Mouse (Mus musculus) intestine, postnatal 0 days (tissue): ENCODE data around the gene Ginm1. TPM values are rescaled to one million over a fixed set of nuclear protein-coding genes. Genes with fewer than 3 reads are reported as not detected.
A peak's percentile ranks its signal among the peaks of the same experiment; 100 is the strongest.
"Not testable (repeated sequence)": the region's sequence is repeated elsewhere in the genome, so short reads cannot be mapped to it uniquely, and the experiment has no call there.

Source experiments
- ATAC-seq: fragments of 200-750 bp; cut with Nextera tagmentation; 2 replicates; pipeline ENCODE4 v1.8.0; 2017; ENCODE audit warnings: mild to moderate bottlenecking, moderate TSS enrichment, moderate library complexity
- H3K27ac ChIP-seq: fragments of 300-500 bp; sonication (generic); 2 replicates; pipeline ENCODE4 v1.5.1; 2014; ENCODE audit warnings: mild to moderate bottlenecking, low read depth, low read length, moderate library complexity
- H3K27me3 ChIP-seq: fragments of 300-500 bp; sonication (generic); replicated peaks from 2 replicates; pipeline ENCODE4 v1.6.1; 2014; ENCODE audit warnings: low read length, mixed read lengths; ENCODE audit not compliant: control insufficient read depth, insufficient read depth
- H3K36me3 ChIP-seq: fragments of 300-500 bp; sonication (generic); 2 replicates; pipeline ENCODE4 v1.6.1; 2014; ENCODE audit warnings: mild to moderate bottlenecking, moderate library complexity; ENCODE audit not compliant: control insufficient read depth, insufficient read depth
- H3K4me1 ChIP-seq: fragments of 300-500 bp; sonication (generic); replicated peaks from 2 replicates; pipeline ENCODE4 v1.6.1; 2014; ENCODE audit warnings: antibody characterized with exemption, low read length, mixed read lengths; ENCODE audit not compliant: control insufficient read depth, insufficient read depth
- H3K4me2 ChIP-seq: fragments of 300-500 bp; sonication (generic); replicated peaks from 2 replicates; pipeline ENCODE4 v1.6.1; 2014; ENCODE audit warnings: low read depth, mild to moderate bottlenecking, moderate library complexity
- H3K4me3 ChIP-seq: fragments of 300-500 bp; sonication (generic); 2 replicates; pipeline ENCODE4 v1.5.1; 2014; ENCODE audit warnings: low read depth, low read length
- H3K9ac ChIP-seq: fragments of 300-500 bp; sonication (generic); 2 replicates; pipeline ENCODE4 v1.6.1; 2014; ENCODE audit warnings: mild to moderate bottlenecking, low read depth, low read length
- H3K9me3 ChIP-seq: fragments of 300-500 bp; sonication (generic); 2 replicates; pipeline ENCODE4 v1.6.1; 2016; ENCODE audit warnings: mixed run types; ENCODE audit not compliant: control insufficient read depth
- CTCF ChIP-seq: sonication (generic); IDR thresholded peaks from 2 replicates; pipeline ENCODE4 v1.5.1; 2016; ENCODE audit warnings: low read depth, mild to moderate bottlenecking, control low read depth, antibody characterized with exemption, moderate library complexity
- WGBS: fragments of 180-500 bp; shearing (Covaris S2); extraction: QIAGEN DNeasy Blood & Tissue Kit; methylation state at CpG from one replicate; pipeline ENCODE4 v1.1.7; 2014; 5-methylcytosine and 5-hydroxymethylcytosine counted together
- polyA plus RNA-seq: library from polyadenylated mRNA; unstranded; fragments of >200 nt; fragmentation: Nextera tagmentation; extraction: Ambion mirVana; gene quantifications from 2 replicates; pipeline ENCODE4 v1.2.1, GENCODE M21; 2015

Ginm1 gene
- polyA plus RNA-seq, 1 experiment from 2014 or later, result 91.9 TPM

GRCm38 (mm10) chr10:7772769-7773168 lies 19.9 kb downstream of the Ginm1 start:
- no peak overlapping the region for H3K4me2 ChIP-seq
- peak; percentile 41; the same call in 1 of the 2 replicates for ATAC-seq
- no peak overlapping the region for H3K27ac ChIP-seq
- no peaks in the 10 kb centered on the region for H3K27me3 ChIP-seq
- no peak overlapping the region for H3K4me3 ChIP-seq
- 100% methylated on average over 1 of the region's 1 CpGs for WGBS
- TF ChIP-seq CTCF, result no peak
- no peak overlapping the region for H3K9ac ChIP-seq
- no peaks in the 10 kb centered on the region for H3K9me3 ChIP-seq
- peaks cover 75% of the 10 kb centered on the region for H3K36me3 ChIP-seq
- no peaks in the 10 kb centered on the region for H3K4me1 ChIP-seq

GRCm38 (mm10) chr10:7772346-7772745 lies 20.3 kb downstream of the Ginm1 start:
- Histone ChIP-seq H3K4me1 (no peaks in the 10 kb centered on the region), H3K36me3 (peaks cover 78% of the 10 kb centered on the region), H3K27me3 (no peaks in the 10 kb centered on the region), H3K4me3 (no peak overlapping the region), H3K4me2 (no peak overlapping the region), H3K9ac (no peak overlapping the region), H3K27ac (no peak overlapping the region), H3K9me3 (no peaks in the 10 kb centered on the region)
- TF ChIP-seq CTCF, result no peak
- peak; percentile 69 for ATAC-seq
- 66% methylated on average over 4 of the region's 4 CpGs for WGBS

GRCm38 (mm10) chr10:7757544-7757943 lies 35.1 kb downstream of the Ginm1 start:
- 92% methylated on average over 2 of the region's 2 CpGs for WGBS

GRCm38 (mm10) chr10:7748752-7749151 lies 43.9 kb downstream of the Ginm1 start:
- Histone ChIP-seq H3K27me3 (no peaks in the 10 kb centered on the region), H3K27ac (no peak overlapping the region), H3K4me1 (no peaks in the 10 kb centered on the region), H3K4me2 (no peak overlapping the region), H3K9me3 (no peaks in the 10 kb centered on the region), H3K9ac (no peak overlapping the region), H3K36me3 (peaks cover 51% of the 10 kb centered on the region), H3K4me3 (no peak overlapping the region)
- no peak for TF ChIP-seq CTCF
- ATAC-seq, result no peak
- 90% methylated on average over 6 of the region's 6 CpGs for WGBS

More at GRCm38 (mm10) chr10:7757544-7757943, 35.1 kb downstream of the Ginm1 start:
- Histone ChIP-seq H3K4me3 (no peak overlapping the region), H3K4me1 (no peaks in the 10 kb centered on the region), H3K4me2 (no peak overlapping the region), H3K27ac (no peak overlapping the region), H3K27me3 (no peaks in the 10 kb centered on the region), H3K36me3 (peaks cover 60% of the 10 kb centered on the region), H3K9me3 (no peaks in the 10 kb centered on the region), H3K9ac (no peak overlapping the region)
- no peak for TF ChIP-seq CTCF
- ATAC-seq, result no peak

- not testable (repeated sequence) for H3K9ac ChIP-seq, H3K27me3 ChIP-seq, H3K9me3 ChIP-seq, H3K4me1 ChIP-seq, H3K4me3 ChIP-seq, H3K4me2 ChIP-seq
- H3K36me3 ChIP-seq, result peaks cover 38% of the 10 kb centered on the region
- peak; percentile 91 for ATAC-seq
- 83% methylated on average over 6 of the region's 6 CpGs for WGBS
- 0 out of 2 replicates have a peak overlapping the region, but pooled peaks have one; percentile 21 for H3K27ac ChIP-seq
These were observed 47.1 kb downstream of the Ginm1 start for GRCm38 (mm10) chr10:7745528-7745927.

GRCm38 (mm10) chr10:7737914-7738313 lies 54.7 kb downstream of the Ginm1 start:
- Histone ChIP-seq H3K4me2 (no peak overlapping the region), H3K4me3 (no peak overlapping the region), H3K9ac (no peak overlapping the region), H3K27ac (no peak overlapping the region), H3K36me3 (no peaks in the 10 kb centered on the region), H3K4me1 (no peaks in the 10 kb centered on the region), H3K27me3 (no peaks in the 10 kb centered on the region), H3K9me3 (no peaks in the 10 kb centered on the region)
- ATAC-seq, result no peak
- TF ChIP-seq CTCF, result no peak
- 44% methylated on average over 3 of the region's 3 CpGs for WGBS

GRCm38 (mm10) chr10:7737122-7737521 lies 55.5 kb downstream of the Ginm1 start:
- no peak overlapping the region for H3K4me2 ChIP-seq
- no peaks in the 10 kb centered on the region for H3K9me3 ChIP-seq
- no peak for TF ChIP-seq CTCF
- no peaks in the 10 kb centered on the region for H3K27me3 ChIP-seq
- no peaks in the 10 kb centered on the region for H3K4me1 ChIP-seq
- ATAC-seq, result no peak
- no peaks in the 10 kb centered on the region for H3K36me3 ChIP-seq
- H3K27ac ChIP-seq, result no peak overlapping the region
- H3K4me3 ChIP-seq, result no peak overlapping the region
- no peak overlapping the region for H3K9ac ChIP-seq
